Mouse (Mus musculus) adipocyte (in vitro differentiated cells): ENCODE measurements around the gene Prkce.

Experiments used
- DNase-seq: peaks from one replicate; pipeline ENCODE4 v3.0.0-alpha.2; 2016; ENCODE audit warnings: low spot score

Prkce gene

GRCm38 (mm10) chr17:86225488-86226186 lies 58.1 kb downstream of the Prkce start:
- no peak for DNase-seq

DNA sequence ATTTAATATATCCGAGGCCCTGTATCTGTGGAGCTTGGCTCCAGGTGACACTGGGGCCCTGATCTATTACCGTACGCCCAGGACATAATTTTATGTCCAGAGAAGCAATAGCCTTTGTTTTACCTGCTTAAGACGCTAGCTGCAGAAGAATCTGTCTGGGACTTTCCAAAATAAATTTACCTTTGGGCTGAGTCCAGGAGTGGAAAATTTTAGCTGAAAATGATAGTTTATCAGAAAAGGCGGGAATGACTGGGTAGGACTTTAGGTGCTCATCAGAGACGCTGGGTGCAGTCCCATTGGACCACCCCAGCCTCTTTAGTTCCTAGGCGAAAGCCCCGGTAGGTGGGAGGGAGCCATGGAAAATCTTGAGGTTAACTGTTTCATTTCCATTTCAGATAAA lies 58.6 kb downstream of the Prkce start:
- DNase-seq, result no peak

DNA sequence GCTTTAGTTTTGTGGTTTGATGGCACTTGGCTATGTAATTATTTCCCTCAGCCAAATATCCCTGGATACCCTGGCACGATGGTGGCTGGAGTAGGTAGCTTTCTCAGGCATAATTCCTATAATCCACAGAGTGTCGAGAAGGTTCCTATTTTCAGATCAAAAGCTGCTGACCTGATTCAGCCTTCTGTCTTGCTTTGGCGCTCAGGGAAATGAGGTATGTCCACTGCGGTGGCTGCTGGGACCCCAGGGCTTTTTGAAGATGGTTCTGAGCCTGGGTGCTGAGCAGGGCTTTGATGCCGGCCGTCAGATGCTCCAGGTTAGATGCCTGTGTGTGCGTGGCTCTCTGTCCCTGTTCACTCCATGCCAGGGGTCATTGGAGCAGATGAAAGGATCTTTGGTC lies 59.0 kb downstream of the Prkce start:
- DNase-seq, result no peak

- DNase-seq, result peak; percentile 69
Observed at GRCm38 (mm10) chr17:86227389-86227788, 59.8 kb downstream of the Prkce start.

GRCm38 (mm10) chr17:86228850-86229249 lies 61.3 kb downstream of the Prkce start:
- DNase-seq, result no peak

GRCm38 (mm10) chr17:86230141-86230633 lies 62.6 kb downstream of the Prkce start:
- no peak for DNase-seq

- peak; percentile 68 for DNase-seq
Observed at GRCm38 (mm10) chr17:86231741-86232179, 64.2 kb downstream of the Prkce start.

DNA sequence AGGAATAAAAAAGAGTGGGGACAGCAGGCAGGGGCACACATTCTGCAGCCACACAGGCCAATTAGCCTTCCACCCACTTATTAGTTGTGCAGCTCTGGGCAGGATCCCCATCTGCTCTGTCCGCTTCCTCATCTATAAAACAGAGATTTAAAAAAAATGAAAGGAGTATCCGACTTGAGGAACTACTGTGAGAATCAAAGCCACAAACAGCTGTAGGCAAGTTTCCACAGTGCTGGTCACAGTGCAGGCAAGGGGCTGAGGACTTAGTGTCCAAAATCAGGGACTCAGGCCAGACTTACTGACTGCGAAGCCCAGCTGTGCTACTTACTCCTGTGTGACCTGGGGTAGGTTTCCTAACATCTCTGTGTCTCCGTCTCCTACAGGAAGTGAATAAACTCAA lies 64.7 kb downstream of the Prkce start:
- no peak for DNase-seq

GRCm38 (mm10) chr17:86234587-86235150 lies 67.1 kb downstream of the Prkce start:
- DNase-seq, result no peak

DNA sequence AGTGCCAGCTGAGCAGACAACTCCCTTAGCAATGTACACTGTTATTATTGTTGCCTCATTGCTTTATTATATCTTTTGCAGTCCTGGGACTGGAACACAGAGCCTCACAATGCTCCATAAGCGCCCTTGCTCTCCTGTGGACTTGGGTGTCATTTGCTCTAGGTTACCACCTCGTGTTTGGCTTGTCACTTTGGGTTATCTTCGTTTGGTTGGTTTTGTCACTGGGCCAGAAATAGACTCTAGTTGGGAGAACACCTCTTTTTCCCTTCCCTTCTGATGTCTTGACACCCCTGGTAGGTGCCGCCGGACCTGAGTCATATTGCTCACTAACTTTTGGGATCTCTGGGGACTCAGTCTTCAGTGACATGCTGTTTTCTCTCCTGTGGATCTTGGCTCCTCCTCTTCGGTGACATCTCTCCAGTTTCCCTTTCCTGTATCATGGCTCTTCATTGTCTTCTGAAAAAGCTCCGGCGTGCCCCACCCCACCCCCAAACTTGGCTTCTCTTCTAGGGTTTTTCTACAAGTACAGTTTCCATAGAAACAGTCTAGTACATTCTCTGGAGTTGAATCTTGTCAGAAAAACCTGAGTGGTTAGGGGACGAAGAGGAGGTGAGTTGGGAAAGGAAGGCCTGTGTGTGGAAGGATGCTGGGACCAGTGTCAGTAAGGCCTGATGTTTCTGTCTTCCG lies 68.6 kb downstream of the Prkce start:
- peak; percentile 23 for DNase-seq

- DNase-seq, result peak; percentile 97
Observed at GRCm38 (mm10) chr17:86236861-86237763, 69.5 kb downstream of the Prkce start.

- no peak for DNase-seq
Observed at GRCm38 (mm10) chr17:86242291-86242690, 74.7 kb downstream of the Prkce start.

DNA sequence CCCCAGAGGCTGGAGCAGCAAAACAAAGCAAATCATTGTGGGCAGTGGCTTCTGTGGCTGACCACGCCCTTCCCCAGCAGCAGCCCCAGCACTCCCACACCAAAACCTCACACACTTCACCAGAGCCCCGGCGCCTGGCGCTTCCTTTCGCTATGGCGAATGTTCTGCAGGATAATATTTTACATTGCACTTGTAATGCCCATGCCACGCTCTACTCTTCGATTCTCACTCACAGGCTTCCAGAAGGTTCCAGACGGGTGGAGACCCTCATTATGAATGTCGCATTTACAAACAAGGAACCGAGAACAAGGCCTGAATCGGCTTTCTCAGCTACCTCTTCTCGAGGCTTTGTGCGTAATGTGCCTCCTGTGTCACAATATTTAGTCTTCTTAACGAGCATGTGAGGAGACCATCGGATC lies 75.5 kb downstream of the Prkce start:
- no peak for DNase-seq

DNA sequence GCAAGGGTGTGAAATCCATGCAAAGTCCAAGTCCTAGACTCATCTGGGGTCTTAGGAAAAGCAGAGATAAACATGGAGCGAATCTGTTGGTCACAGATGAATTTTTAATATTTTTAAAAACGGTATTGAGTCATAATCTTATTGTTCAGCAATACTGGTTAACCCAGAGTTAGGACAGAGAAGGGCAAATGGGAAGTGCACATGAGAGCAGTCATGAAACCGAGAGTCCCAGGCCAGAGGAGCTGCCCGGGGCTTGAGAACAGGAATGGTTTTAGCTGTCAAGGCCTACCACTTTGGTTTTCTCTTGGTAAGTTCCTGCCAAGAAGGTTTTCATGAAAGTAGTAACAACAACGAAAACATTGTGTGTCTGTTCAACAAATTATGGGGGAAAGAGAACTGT lies 76.8 kb downstream of the Prkce start:
- no peak for DNase-seq

DNA sequence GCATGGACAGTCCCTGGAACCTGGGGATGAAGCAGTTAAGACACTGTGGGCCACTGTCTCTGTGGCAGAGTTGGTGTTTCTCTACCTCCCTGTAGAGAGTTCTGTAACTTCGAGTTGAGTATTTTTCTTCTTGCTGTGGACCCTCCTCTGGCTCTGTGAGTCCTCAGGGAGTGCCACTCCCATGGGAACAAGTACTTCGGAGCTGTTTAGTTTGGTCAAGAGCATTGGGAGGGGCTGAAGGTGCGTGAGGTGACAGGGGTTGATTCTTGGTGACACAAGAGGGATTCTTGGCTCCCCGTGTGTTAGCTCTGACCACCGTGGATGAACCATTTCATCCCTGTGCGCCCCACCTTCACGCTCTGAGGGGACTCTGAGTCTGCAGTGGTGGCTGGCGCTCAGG lies 81.2 kb downstream of the Prkce start:
- no peak for DNase-seq

DNA sequence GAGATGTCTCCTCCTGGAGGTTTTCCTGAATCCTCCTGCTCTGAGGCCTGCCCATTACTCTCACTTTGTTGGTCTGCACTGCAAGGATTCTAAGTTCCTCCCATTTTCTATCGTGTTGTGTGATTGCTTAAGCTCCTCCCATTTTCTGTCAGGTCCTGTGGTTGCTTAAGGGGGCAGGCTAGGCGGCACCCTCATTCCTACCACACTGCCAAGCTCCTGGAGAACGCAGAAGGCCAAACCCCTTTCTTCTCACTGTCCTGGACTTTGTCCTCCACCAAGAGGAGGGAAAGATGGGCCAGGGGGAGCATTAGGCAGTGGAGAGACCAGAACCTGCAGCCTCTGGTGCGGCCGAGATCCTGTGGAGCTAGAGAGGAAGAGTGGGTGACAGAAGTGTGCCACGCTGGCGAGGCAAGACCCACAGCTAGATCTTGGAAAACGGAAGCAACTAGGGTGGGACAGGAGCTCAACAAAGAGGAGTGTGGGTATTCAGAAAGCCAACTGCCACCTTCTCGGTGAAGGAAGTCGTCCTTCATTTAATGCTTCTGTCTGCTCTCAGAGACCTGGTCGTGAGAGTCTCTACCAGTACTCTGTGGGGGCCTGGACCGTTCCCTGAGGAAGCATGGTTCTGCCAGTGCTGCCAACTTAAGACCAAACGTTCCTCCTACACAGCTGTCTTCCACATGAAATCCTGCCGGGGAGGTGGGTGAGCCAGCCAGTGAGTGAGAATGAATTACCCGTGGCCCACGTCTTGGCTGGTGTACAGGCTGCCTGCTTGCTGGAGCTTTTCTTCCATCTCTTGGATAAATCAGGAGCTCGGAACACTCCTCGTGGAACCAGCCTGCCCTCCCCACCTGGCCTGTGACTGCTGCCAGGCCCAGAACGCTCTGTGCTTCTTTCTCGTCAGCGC lies 82.2 kb downstream of the Prkce start:
- DNase-seq, result no peak

GRCm38 (mm10) chr17:86250406-86250905 lies 82.9 kb downstream of the Prkce start:
- no peak for DNase-seq

DNA sequence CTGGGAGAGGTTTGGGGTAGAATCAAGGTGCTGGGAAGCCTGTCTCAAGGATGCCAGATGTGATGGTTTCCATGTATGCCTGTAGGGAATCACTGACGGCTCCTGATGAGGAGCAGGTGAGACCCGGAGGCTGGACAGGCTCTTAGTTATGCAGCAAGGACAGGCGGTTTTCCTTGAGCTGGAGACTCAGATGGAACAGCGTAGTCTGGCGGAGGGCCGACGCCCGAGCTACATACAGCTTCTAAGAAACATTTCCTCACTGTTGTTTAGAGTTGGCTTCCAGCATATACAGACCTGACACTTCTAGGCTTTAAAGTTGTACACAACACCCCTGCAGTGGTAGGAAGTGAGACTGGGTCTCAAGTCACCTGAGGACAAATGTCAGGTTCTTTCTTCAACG lies 86.3 kb downstream of the Prkce start:
- no peak for DNase-seq

- peak; percentile 94 for DNase-seq
Observed at GRCm38 (mm10) chr17:86254285-86254684, 86.7 kb downstream of the Prkce start.

- no peak for DNase-seq
Observed at GRCm38 (mm10) chr17:86254978-86255377, 87.4 kb downstream of the Prkce start.

- no peak for DNase-seq
Observed at GRCm38 (mm10) chr17:86256730-86257131, 89.1 kb downstream of the Prkce start.
